Mouse (Mus musculus): ENCODE measurements around the gene Ahcyl1.
A peak's percentile ranks its signal among the peaks of the same experiment; 100 is the strongest.

Ahcyl1 gene

GRCm38 (mm10) chr3:107703675-107704370 is 7.5 kb upstream of the Ahcyl1 start:
- no peak for DNase-seq (ENCODE audit: low read depth, low spot score)

DNA sequence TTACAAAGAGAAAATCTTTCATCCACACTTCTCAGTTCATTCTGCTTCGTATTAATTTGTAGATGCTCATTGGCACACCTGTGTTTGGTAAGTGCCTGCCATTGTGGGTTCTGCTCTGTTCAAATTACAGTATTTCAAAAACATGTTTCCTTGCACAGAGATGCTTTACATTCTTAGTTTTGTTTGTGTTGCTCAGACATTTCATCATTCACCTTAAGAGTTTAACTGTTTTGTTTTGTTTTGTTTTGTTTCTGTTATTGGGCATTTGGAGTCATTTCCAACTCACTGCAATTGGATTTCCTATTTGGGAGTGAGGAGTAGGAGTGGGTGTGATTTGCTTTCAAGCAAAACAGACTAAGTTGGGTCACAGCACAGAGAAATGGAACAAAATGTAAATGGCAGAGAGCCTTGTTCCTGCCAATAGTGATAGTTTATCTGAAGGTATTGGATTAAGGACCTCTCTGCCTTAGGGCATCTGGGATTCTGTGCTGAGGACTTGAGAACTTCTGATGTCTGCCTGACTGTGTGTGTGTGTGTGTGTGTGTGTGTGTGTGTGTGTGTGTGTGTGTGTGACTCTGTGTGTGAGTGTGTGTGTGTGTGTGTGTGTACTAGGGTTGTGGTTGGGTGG is 5.5 kb upstream of the Ahcyl1 start:
- DNase-seq (ENCODE audit: low read depth, low spot score), result no peak

- DNase-seq (ENCODE audit: low read depth, low spot score), result no peak
Measured at GRCm38 (mm10) chr3:107700625-107701024, 4.3 kb upstream of the Ahcyl1 start.

GRCm38 (mm10) chr3:107696910-107697309 is 550 bp upstream of the Ahcyl1 start:
- no peak for DNase-seq (ENCODE audit: low read depth, low spot score)

GRCm38 (mm10) chr3:107695219-107695947 is 977 bp downstream of the Ahcyl1 start:
- DNase-seq (ENCODE audit: low read depth, low spot score), result peak; percentile 7

DNA sequence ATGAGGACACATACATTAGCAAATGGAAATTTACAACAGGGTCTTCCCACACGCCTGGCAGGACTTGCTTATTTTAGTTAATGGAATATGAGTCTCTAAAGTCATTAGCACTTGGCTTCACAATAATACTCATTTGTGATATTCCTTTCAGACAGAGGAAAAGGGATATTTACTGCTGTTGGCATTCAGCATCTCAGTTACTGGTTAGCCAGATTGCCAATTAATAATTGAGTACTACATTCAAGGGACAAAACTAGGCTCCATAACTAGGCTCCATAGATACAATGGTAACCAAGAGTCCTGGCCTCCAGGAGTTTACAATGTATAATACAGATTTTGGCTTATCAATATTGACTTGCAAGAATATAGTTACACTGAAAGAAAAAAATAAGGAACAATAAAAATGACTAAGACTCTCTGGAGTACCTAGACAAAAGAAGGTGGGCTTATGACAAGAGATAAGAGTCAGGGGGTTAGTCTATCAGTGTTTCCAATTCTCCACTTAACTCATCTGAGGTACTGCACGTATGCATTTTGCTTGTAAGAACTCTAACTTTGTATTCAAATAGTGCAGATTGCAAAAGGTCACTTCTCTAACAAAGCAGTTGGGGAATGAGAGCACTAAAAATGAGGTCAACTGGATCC is 2.0 kb downstream of the Ahcyl1 start:
- no peak for DNase-seq (ENCODE audit: low read depth, low spot score)

- DNase-seq (ENCODE audit: low read depth, low spot score), result no peak
Measured at GRCm38 (mm10) chr3:107690366-107690765, 6.0 kb downstream of the Ahcyl1 start.

DNA sequence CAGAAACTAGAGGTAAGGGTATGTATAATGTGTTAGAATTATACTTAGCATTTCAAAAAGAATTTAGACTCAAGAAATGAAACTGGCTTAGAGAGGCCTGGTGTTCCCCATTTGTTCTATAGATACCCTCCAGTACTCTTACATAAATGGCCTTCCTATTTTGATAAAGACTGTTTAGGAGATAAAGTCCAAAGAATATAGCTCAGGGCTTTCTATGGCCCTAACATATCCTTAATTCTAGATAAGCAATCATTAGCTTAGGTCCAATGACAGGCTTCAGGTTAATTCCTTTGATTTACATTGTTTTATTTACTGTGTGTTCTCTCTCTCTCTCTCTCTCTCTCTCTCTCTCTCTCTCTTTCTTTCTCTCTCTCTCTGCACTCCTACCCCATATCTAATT is 7.1 kb downstream of the Ahcyl1 start:
- no peak for DNase-seq (ENCODE audit: low read depth, low spot score)

GRCm38 (mm10) chr3:107688236-107688635 is 8.1 kb downstream of the Ahcyl1 start:
- DNase-seq (ENCODE audit: low read depth, low spot score), result no peak

- DNase-seq (ENCODE audit: low read depth, low spot score), result no peak
Measured at GRCm38 (mm10) chr3:107686276-107686977, 9.9 kb downstream of the Ahcyl1 start.

GRCm38 (mm10) chr3:107685652-107686051 is 10.7 kb downstream of the Ahcyl1 start:
- no peak for DNase-seq (ENCODE audit: low read depth, low spot score)

- no peak for DNase-seq (ENCODE audit: low read depth, low spot score)
Measured at GRCm38 (mm10) chr3:107683587-107683986, 12.8 kb downstream of the Ahcyl1 start.

DNA sequence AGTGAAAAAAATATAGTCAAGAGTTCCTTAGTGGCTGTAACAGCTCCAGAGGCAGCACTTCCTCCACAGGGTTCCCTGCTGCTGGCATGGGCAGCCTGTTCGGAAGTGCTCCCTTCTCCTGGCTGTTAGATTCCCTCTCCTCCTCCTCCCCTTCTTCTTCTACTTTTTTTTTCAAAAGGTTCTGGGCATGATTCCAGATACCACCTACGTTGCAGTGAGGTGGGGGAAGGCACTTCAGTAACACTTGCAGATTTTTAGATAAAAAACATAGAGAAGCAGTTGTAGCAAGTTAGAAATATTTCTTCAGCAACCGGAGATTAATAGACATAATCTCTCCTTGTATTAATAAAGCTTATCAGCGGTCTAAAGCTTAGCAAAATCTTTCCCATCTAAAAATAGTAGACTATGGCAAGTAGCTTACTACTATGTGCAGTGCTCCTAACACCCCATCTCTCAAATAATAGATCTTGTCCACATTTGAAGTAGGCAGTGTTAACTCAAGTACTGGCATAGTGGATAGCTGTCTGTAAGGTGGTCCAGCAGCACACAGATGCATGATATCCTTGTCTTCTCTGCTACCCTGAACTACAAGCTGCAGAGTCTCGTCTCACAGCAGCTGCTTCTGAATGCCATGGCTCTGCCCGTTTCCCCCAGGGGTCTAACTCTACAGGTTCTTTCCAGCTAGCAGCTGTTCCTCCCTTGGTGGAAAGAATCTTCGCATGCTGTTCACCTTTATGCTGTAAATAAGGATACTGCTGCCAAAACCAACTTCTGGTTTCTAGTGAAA is 15.4 kb downstream of the Ahcyl1 start:
- no peak for DNase-seq (ENCODE audit: low read depth, low spot score)

DNA sequence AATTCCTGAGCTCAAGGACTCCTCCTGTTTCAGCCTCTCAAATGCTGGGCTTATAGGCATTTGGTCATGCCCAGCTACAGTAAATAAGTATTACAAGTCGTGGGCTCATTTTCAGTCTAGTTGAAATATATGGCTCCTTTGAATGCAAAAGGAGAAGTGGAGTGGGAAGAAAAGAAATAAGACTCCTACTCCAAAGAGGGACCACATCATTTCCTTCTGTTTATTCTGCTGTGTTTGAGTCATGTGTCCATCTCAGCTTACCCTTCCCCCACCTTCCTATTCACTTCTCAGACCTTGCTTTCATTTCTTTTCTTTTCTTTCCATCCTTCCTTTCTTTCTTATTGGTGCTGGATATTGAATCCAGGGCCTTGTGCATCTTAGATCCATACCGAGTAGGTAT is 24.9 kb downstream of the Ahcyl1 start:
- no peak for DNase-seq (ENCODE audit: low read depth, low spot score)

- DNase-seq (ENCODE audit: low read depth, low spot score), result no peak
Measured at GRCm38 (mm10) chr3:107670500-107670899, 25.9 kb downstream of the Ahcyl1 start.

GRCm38 (mm10) chr3:107668786-107669185 is 27.6 kb downstream of the Ahcyl1 start:
- no peak for DNase-seq (ENCODE audit: low read depth, low spot score)

DNA sequence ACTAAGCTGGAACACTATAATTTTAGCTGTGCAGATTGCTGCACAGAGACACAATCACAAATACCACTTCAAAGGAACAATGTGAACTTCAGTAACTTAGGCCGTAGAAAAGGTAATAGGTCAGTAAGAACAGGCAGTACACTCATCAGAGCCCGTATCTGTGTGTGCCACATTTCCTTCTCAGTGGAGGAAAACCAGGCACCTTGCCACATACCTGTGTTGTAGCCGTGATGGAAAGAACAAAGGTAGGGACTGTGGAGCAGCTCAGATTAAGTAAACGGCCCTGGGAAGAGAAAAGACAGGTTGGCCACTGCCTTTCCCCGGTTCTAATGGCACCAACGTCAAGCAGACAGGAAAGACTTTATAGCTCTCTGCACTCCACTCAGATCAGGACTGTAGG is 28.9 kb downstream of the Ahcyl1 start:
- no peak for DNase-seq (ENCODE audit: low read depth, low spot score)

DNA sequence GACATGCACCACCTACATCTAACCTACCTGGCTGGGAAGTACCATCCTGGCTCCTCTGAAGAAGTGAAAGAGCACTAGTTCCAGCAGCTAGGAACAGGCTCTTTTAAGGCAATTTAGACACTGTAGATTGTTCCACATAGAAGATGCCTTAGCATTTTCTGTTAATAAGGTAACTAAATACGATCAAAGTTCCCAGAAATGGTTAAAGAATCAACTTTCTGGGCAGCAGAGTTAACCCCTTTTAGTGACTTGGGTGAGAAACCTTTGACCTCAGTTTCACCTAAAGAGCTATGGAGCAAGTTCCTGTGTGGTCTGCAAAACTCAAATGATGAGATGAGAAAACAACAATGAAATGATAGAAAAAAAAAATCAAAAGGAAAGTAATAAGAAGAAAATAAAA is 31.7 kb downstream of the Ahcyl1 start:
- DNase-seq (ENCODE audit: low read depth, low spot score), result no peak

DNA sequence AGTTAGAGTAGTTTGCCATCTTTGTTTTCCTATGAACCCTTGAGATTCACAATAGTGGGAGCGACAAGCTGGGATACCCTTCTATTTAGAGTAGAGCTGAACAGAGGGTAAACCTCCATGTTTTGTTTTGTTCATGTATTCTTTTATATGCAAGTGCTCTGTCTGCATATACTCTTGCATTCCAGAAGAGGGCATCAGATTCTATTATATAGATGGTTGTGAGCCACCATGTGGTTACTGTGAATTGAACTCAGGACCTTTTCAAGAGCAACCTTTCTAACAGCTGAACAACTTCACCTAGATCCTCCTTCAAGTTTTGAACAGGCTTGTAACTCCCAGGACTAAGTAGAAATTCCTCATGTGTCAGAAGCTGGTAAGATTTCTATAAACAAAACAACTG is 37.4 kb downstream of the Ahcyl1 start:
- DNase-seq (ENCODE audit: low read depth, low spot score), result no peak

- no peak for DNase-seq (ENCODE audit: low read depth, low spot score)
Measured at GRCm38 (mm10) chr3:107656888-107657287, 39.5 kb downstream of the Ahcyl1 start.

DNA sequence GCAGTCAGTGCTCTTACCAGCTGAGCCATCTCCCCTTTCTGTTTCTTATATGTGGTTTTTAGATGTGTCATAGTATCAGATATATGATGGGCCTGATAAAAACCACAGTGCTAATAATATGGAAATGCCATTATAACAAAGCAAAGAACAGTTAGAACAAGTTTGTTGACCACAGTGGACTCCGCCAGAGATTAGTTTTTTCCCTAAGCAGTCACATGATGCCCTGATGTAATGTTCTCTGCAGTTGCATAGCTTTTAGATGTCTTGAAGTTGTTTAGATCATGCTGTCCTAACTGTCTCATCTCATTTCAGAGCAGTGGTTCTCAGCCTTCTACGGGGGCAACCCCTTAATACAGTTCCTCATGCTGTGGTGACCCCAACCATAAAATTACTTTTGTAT is 40.2 kb downstream of the Ahcyl1 start:
- no peak for DNase-seq (ENCODE audit: low read depth, low spot score)

Data from forelimb bud, embryonic 11.5 days (tissue).